Mouse (Mus musculus): ENCODE results near the gene Piwil4.

DNA sequence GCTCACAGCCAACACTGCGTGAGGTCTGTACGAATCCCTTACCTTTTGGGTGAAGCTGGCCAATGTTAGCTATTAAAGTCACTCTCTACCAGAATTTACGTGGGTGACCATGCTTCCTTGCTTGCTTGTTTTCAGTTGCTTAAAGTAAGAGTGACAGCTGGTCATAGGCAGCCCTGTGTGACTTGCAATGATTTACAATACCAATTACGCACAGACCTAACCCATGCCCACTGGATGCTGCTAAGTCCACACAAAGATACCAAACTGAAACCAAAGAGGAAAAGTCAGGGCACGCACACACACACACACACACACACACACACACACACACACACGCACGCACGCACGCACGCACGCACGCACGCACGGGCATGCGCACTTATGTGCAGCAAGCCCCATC is 25.3 kb downstream of the Piwil4 start:
- TF ChIP-seq CTCF (IDR thresholded peaks at IDR 0.05; ENCODE audit: low read depth): no peak
- no peak for TF ChIP-seq EP300 (IDR thresholded peaks at IDR 0.05; ENCODE audit: low read depth)
